Mouse (Mus musculus) erythroblast, embryonic 14.5 days (primary cell): ENCODE data around the gene Oprm1.

Source experiments
- GATA1 ChIP-seq: IDR thresholded peaks from 2 replicates; pipeline ENCODE4 v1.6.1; 2012; ENCODE audit warnings: low read length, inconsistent platforms, mixed read lengths
- TAL1 ChIP-seq: IDR thresholded peaks from 3 replicates; pipeline ENCODE4 v1.6.1; 2012; ENCODE audit warnings: low read length, inconsistent platforms, mixed read lengths

DNA sequence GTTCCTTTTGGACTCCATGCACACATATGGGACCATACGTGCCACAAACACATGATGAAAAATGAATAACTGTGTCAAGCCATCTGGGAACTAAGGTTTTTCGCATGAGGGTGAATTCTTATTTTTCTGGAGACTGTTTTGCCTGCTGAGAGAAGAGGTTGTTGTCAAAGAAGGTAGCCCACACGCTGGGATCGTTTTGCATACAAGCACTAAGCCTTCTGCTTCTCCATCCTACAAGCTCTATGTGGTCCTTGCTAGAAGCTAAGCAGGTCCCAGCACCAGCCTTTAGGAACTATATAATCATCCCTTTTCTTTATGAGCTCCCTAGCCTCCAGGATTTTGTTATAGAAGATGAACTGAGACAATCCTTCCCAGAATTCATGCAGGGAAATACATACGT, 200.5 kb downstream of the Oprm1 start:
- TF ChIP-seq TAL1: no peak
- TF ChIP-seq GATA1: no peak
